Mouse (Mus musculus) fat pad, adult 2 months (tissue): ENCODE measurements around the gene Tenm3.

Experiments
- DNase-seq: peaks from one replicate; pipeline ENCODE4 v3.0.0-alpha.2; 2011; ENCODE audit warnings: low read depth, low spot score; ENCODE audit errors: extremely low read depth

The Tenm3 gene

GRCm38 (mm10) chr8:48843931-48844285 lies at the start of gene Tenm3:
Gene Tenm3, minus strand, starts transcription at chr8:48843951.
- no peak for DNase-seq

- DNase-seq: no peak
Measured at GRCm38 (mm10) chr8:48890216-48890765, 46.5 kb upstream of the Tenm3 start.

GRCm38 (mm10) chr8:48884270-48884669 lies 40.5 kb upstream of the Tenm3 start:
- DNase-seq: no peak

GRCm38 (mm10) chr8:48880585-48880984 lies 36.8 kb upstream of the Tenm3 start:
- no peak for DNase-seq

- no peak for DNase-seq
Measured at GRCm38 (mm10) chr8:48865972-48866371, 22.2 kb upstream of the Tenm3 start.

GRCm38 (mm10) chr8:48865485-48865884 lies 21.7 kb upstream of the Tenm3 start:
- DNase-seq: no peak

GRCm38 (mm10) chr8:48850223-48851010 lies 6.7 kb upstream of the Tenm3 start:
- DNase-seq: no peak

- DNase-seq: no peak
Measured at GRCm38 (mm10) chr8:48849091-48849616, 5.4 kb upstream of the Tenm3 start.

- no peak for DNase-seq
Measured at GRCm38 (mm10) chr8:48844961-48845360, 1.2 kb upstream of the Tenm3 start.

- DNase-seq: no peak
Measured at GRCm38 (mm10) chr8:48844370-48844905, 687 bp upstream of the Tenm3 start.

GRCm38 (mm10) chr8:48842991-48843930 lies 490 bp downstream of the Tenm3 start:
- DNase-seq: no peak

- DNase-seq: no peak
Measured at GRCm38 (mm10) chr8:48842516-48842990, 1.2 kb downstream of the Tenm3 start.

GRCm38 (mm10) chr8:48842035-48842434 lies 1.7 kb downstream of the Tenm3 start:
- no peak for DNase-seq

GRCm38 (mm10) chr8:48835745-48836144 lies 8.0 kb downstream of the Tenm3 start:
- DNase-seq: no peak

- no peak for DNase-seq
Measured at GRCm38 (mm10) chr8:48827454-48827853, 16.3 kb downstream of the Tenm3 start.

- no peak for DNase-seq
Measured at GRCm38 (mm10) chr8:48825666-48826065, 18.1 kb downstream of the Tenm3 start.

GRCm38 (mm10) chr8:48822291-48822690 lies 21.5 kb downstream of the Tenm3 start:
- DNase-seq: no peak

GRCm38 (mm10) chr8:48819962-48820361 lies 23.8 kb downstream of the Tenm3 start:
- no peak for DNase-seq

- no peak for DNase-seq
Measured at GRCm38 (mm10) chr8:48819348-48819747, 24.4 kb downstream of the Tenm3 start.

GRCm38 (mm10) chr8:48816941-48817340 lies 26.8 kb downstream of the Tenm3 start:
- DNase-seq: no peak

GRCm38 (mm10) chr8:48812196-48812741 lies 31.5 kb downstream of the Tenm3 start:
- no peak for DNase-seq
